Mouse (Mus musculus) lung, postnatal 0 days (tissue): ENCODE results near the gene Sh3tc1. TPM values are rescaled to one million over a fixed set of nuclear protein-coding genes. Genes with fewer than 3 reads are reported as not detected.

Source experiments
- ATAC-seq: fragments of 200-750 bp; cut with Nextera tagmentation; 2 replicates; pipeline ENCODE4 v1.8.0; 2017; ENCODE audit warnings: moderate library complexity
- DNase-seq: peaks from one replicate; pipeline ENCODE4 v3.0.0-alpha.2; 2016; ENCODE audit warnings: low spot score
- H3K27ac ChIP-seq: fragments of 300-500 bp; sonication (generic); 2 replicates; pipeline ENCODE4 v1.5.1; 2014; ENCODE audit warnings: antibody characterized with exemption, mild to moderate bottlenecking, low read length, mixed read lengths
- H3K27me3 ChIP-seq: fragments of 300-500 bp; sonication (generic); replicated peaks from 2 replicates; pipeline ENCODE4 v1.6.1; 2014; ENCODE audit warnings: low read length, mixed read lengths; ENCODE audit not compliant: insufficient read depth
- H3K36me3 ChIP-seq: fragments of 300-500 bp; sonication (generic); 2 replicates; pipeline ENCODE4 v1.6.1; 2014; ENCODE audit warnings: low read length, mixed read lengths; ENCODE audit not compliant: insufficient read depth
- H3K4me1 ChIP-seq: fragments of 300-500 bp; sonication (generic); 2 replicates; pipeline ENCODE4 v1.6.1; 2014; ENCODE audit warnings: antibody characterized with exemption, low read depth, low read length, mixed read lengths; ENCODE audit not compliant: insufficient read depth
- H3K4me2 ChIP-seq: fragments of 300-500 bp; sonication (generic); replicated peaks from 2 replicates; pipeline ENCODE4 v1.6.1; 2014; ENCODE audit warnings: low read depth, mild to moderate bottlenecking, low read length, moderate library complexity, mixed read lengths
- H3K4me3 ChIP-seq: fragments of 300-500 bp; sonication (generic); 2 replicates; pipeline ENCODE4 v1.5.1; 2014; ENCODE audit warnings: low read depth, low read length
- H3K9ac ChIP-seq: fragments of 300-500 bp; sonication (generic); replicated peaks from 2 replicates; pipeline ENCODE4 v1.6.1; 2014; ENCODE audit warnings: low read depth, mild to moderate bottlenecking
- H3K9me3 ChIP-seq: fragments of 300-500 bp; sonication (generic); 2 replicates; pipeline ENCODE4 v1.6.1; 2016; ENCODE audit warnings: low read length, mixed read lengths
- CTCF ChIP-seq: IDR thresholded peaks from 2 replicates; pipeline ENCODE4 v1.5.1; 2016; ENCODE audit warnings: antibody characterized with exemption, mild to moderate bottlenecking
- EP300 ChIP-seq: IDR thresholded peaks from 2 replicates; pipeline ENCODE4 v1.6.1; 2016; ENCODE audit warnings: antibody characterized with exemption, mild to moderate bottlenecking, control low read depth
- WGBS: fragments of 180-500 bp; shearing (Covaris S2); extraction: QIAGEN DNeasy Blood & Tissue Kit; methylation state at CpG from one replicate; pipeline ENCODE4 v1.1.7; 2014; 5-methylcytosine and 5-hydroxymethylcytosine counted together
- polyA plus RNA-seq: library from polyadenylated mRNA; unstranded; fragments of >200 nt; fragmentation: Nextera tagmentation; extraction: Ambion mirVana; gene quantifications from 2 replicates; pipeline ENCODE4 v1.2.1, GENCODE M21; 2015

The Sh3tc1 gene
- polyA plus RNA-seq, 1 experiment from 2014 or later, result 21.1 TPM

DNA sequence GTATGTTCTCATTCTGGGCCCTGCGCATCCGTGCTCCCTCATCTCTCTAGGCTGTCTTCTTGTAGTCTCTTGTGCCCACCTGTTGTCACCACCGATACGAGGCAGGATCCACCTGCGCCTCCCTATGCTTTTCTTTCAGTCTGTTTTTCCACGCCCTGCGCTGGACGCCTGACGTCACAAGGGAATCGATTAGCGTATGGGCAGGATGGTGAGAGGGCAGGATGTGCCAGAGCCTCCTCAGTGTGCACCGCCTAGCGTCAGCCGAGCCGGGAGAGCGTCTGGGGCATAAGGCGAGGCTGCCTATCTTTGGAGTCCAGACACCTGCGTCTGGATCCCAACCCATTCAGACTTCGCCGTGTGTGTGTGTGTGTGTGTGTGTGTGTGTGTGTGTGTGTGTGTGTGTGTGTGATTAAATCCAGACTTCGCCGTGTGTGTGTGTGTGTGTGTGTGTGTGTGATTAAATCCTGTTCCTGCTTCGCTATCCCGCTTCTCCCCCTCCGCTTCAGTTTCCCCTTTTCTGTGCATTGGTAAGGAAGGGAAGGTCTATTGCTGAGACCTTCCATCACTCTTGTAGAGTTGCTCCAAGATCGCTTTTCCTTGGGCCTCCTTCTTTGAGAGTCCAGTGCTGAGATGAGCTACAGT, 17.3 kb upstream of the Sh3tc1 start:
- no peak overlapping the region for H3K9ac ChIP-seq
- H3K4me3 ChIP-seq, result peak overlapping the region; percentile 48
- ATAC-seq, result peak; percentile 1; the same call in 1 of the 2 replicates
- H3K27me3 ChIP-seq, result peaks cover 23% of the 10 kb centered on the region; the same call in 1 of the 2 replicates
- peak overlapping the region; percentile 98 for H3K4me2 ChIP-seq
- 0 out of 2 replicates have a peak, but pooled peaks cover 10% of the 10 kb centered on the region for H3K4me1 ChIP-seq
- no peak overlapping the region for H3K27ac ChIP-seq
- DNase-seq, result no peak
- no peak for TF ChIP-seq CTCF
- TF ChIP-seq EP300, result no peak
- H3K9me3 ChIP-seq, result no peaks in the 10 kb centered on the region
- 10% methylated on average over 24 of the region's 26 CpGs for WGBS
- H3K36me3 ChIP-seq, result no peaks in the 10 kb centered on the region

DNA sequence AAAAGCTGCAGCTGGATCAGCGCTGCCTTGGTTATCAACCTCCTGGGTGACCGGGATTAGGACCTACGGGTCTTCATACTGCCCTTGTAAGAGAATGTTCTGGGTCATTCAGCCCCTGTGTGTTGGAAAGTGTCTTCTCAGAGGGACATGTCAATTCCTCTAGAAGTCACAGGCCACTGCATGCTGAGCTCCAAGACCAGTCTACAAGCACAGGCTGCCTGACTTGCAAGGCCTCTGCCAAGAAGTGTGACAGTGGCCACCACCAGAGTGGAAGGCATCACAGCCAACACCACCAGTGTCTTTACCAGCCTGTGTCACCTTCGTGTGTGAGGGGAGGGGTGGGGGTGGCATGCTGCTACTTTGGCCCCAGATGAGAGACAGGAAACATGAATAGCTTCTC, 16.2 kb upstream of the Sh3tc1 start:
- Histone ChIP-seq H3K27ac (no peak overlapping the region), H3K4me1 (0 out of 2 replicates have a peak, but pooled peaks cover 10% of the 10 kb centered on the region), H3K9me3 (no peaks in the 10 kb centered on the region), H3K36me3 (no peaks in the 10 kb centered on the region), H3K27me3 (peaks cover 23% of the 10 kb centered on the region; the same call in 1 of the 2 replicates), H3K4me3 (no peak overlapping the region), H3K4me2 (no peak overlapping the region), H3K9ac (no peak overlapping the region)
- TF ChIP-seq CTCF, result no peak
- no peak for TF ChIP-seq EP300
- ATAC-seq (no peak), DNase-seq (no peak)
- 74% methylated on average over 4 of the region's 4 CpGs for WGBS

GRCm38 (mm10) chr5:35755131-35755733, 15.4 kb upstream of the Sh3tc1 start:
- Histone ChIP-seq H3K9me3 (no peaks in the 10 kb centered on the region), H3K36me3 (no peaks in the 10 kb centered on the region), H3K27me3 (peaks cover 23% of the 10 kb centered on the region; the same call in 1 of the 2 replicates), H3K4me2 (no peak overlapping the region), H3K27ac (no peak overlapping the region), H3K4me3 (no peak overlapping the region), H3K4me1 (0 out of 2 replicates have a peak, but pooled peaks cover 10% of the 10 kb centered on the region), H3K9ac (no peak overlapping the region)
- ATAC-seq (peak; percentile 25), DNase-seq (peak; percentile 90)
- 21% methylated on average over 5 of the region's 5 CpGs for WGBS
- TF ChIP-seq EP300 (no peak; the same call in 1 of the 2 replicates), CTCF (peak; percentile 95)

- DNase-seq (no peak), ATAC-seq (no peak)
- H3K4me1 ChIP-seq, result no peaks in the 10 kb centered on the region
- no peak overlapping the region for H3K27ac ChIP-seq
- TF ChIP-seq CTCF, result no peak
- TF ChIP-seq EP300, result no peak
- no peak overlapping the region for H3K4me3 ChIP-seq
- no peaks in the 10 kb centered on the region for H3K36me3 ChIP-seq
- no peaks in the 10 kb centered on the region for H3K27me3 ChIP-seq
- no peaks in the 10 kb centered on the region for H3K9me3 ChIP-seq
- H3K4me2 ChIP-seq, result no peak overlapping the region
- H3K9ac ChIP-seq, result no peak overlapping the region
- WGBS, result 72% methylated on average over 7 of the region's 7 CpGs
These were observed 11.2 kb upstream of the Sh3tc1 start for GRCm38 (mm10) chr5:35751016-35751415.

DNA sequence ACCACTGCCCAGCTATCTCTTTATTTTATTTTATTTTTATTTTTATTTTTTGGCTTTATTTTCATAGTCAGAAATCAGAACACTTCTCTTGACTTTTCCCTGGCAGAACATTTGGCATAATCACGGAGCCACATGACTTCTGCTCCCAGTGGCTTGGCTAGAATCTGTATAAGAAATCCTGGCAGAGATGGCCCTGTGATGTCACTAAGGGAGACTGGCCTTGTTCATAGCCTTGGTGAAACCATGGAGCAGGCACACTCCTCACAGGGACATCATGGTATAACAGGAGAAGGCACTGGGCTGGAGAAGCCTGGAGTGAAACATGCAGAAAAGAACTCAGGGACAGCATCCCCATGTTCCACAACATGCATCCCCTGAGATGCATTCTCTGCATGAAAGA, 10.2 kb upstream of the Sh3tc1 start:
- TF ChIP-seq CTCF (no peak), EP300 (no peak)
- Histone ChIP-seq H3K27me3 (no peaks in the 10 kb centered on the region), H3K27ac (no peak overlapping the region), H3K4me1 (no peaks in the 10 kb centered on the region), H3K9ac (no peak overlapping the region), H3K4me3 (no peak overlapping the region), H3K36me3 (no peaks in the 10 kb centered on the region), H3K9me3 (no peaks in the 10 kb centered on the region), H3K4me2 (no peak overlapping the region)
- ATAC-seq (no peak), DNase-seq (no peak)
- 78% methylated on average over 1 of the region's 1 CpGs for WGBS

DNA sequence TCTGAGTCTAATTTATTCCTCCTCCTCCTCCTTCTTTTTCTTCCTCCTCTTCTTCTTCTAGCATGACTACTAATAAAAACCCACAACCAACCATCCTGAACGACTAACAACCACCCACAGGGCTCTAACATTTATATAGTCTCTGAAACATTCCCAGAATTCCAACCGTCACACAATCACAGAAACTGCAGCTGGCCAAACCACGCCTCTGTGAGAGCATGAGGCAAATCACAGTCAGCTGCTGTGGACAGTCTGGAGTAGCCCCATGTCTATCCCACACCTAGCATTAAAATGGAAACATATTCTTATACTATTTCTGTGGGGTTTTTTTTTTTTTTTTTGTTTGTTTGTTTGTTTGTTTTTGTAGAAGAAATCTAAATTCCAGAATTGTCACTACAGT, 9.6 kb upstream of the Sh3tc1 start:
- no peak overlapping the region for H3K4me3 ChIP-seq
- 54% methylated on average over 3 of the region's 3 CpGs for WGBS
- H3K4me2 ChIP-seq, result no peak overlapping the region
- no peak overlapping the region for H3K27ac ChIP-seq
- H3K9me3 ChIP-seq, result no peaks in the 10 kb centered on the region
- no peaks in the 10 kb centered on the region for H3K27me3 ChIP-seq
- H3K4me1 ChIP-seq, result no peaks in the 10 kb centered on the region
- TF ChIP-seq EP300, result no peak
- no peak for TF ChIP-seq CTCF
- ATAC-seq (no peak), DNase-seq (no peak)
- no peaks in the 10 kb centered on the region for H3K36me3 ChIP-seq
- H3K9ac ChIP-seq, result no peak overlapping the region
